Mouse (Mus musculus) MEL (cell line): ENCODE results near the gene Sap25. TPM values are rescaled to one million over a fixed set of nuclear protein-coding genes. Genes with fewer than 3 reads are reported as not detected.

Experiments
- DNase-seq: peaks from one replicate; pipeline ENCODE4 v3.0.0; 2011; ENCODE audit warnings: low read depth, low spot score
- H3K27ac ChIP-seq: 2 replicates; pipeline ENCODE4 v1.5.1; 2012; ENCODE audit warnings: low read depth, mild to moderate bottlenecking, control low read depth, low read length, moderate library complexity; ENCODE audit not compliant: control insufficient read depth
- H3K27me3 ChIP-seq, 2 experiments: fragments of 150-350 bp in 1 of 2; sonication (generic) in 1 of 2; 2 replicates each; pipeline ENCODE4 v1.6.1; 2012; ENCODE audit warnings: low read length in 2 of 2, mild to moderate bottlenecking in 2 of 2, improper control_type of control experiment in 1 of 2, moderate library complexity in 1 of 2; ENCODE audit not compliant: insufficient read depth in 2 of 2, control insufficient read depth in 1 of 2
- H3K36me3 ChIP-seq, 2 experiments: 2 replicates each; pipeline ENCODE4 v1.6.1; 2012 to 2014; ENCODE audit warnings: low read length in 2 of 2, improper control_type of control experiment in 1 of 2, inconsistent platforms in 1 of 2, mild to moderate bottlenecking in 1 of 2; ENCODE audit not compliant: insufficient read depth in 2 of 2, control insufficient read depth in 1 of 2
- H3K4me1 ChIP-seq, 2 experiments: fragments of 150-350 bp in 1 of 2; sonication (generic) in 1 of 2; 2 replicates each; pipeline ENCODE4 v1.6.1; 2012; ENCODE audit warnings: low read length in 2 of 2, improper control_type of control experiment in 1 of 2, mild to moderate bottlenecking in 1 of 2; ENCODE audit not compliant: insufficient read depth in 2 of 2, control insufficient read depth in 1 of 2
- H3K4me3 ChIP-seq, 2 experiments: fragments of 150-350 bp in 1 of 2; sonication (generic) in 1 of 2; 2 replicates each; pipeline ENCODE4 v1.5.1; 2012; ENCODE audit warnings: low read depth in 2 of 2, low read length in 2 of 2, mild to moderate bottlenecking in 2 of 2, moderate library complexity in 2 of 2, control low read depth in 1 of 2, improper control_type of control experiment in 1 of 2; ENCODE audit not compliant: control insufficient read depth in 1 of 2, insufficient read depth in 1 of 2
- H3K79me2 ChIP-seq: 2 replicates; pipeline ENCODE4 v1.6.1; 2012; ENCODE audit warnings: mild to moderate bottlenecking, low read length, moderate library complexity; ENCODE audit not compliant: control insufficient read depth, poor library complexity, insufficient read depth
- H3K9ac ChIP-seq: 2 replicates; pipeline ENCODE4 v1.6.1; 2012; ENCODE audit warnings: low read depth, mild to moderate bottlenecking, control low read depth, low read length, moderate library complexity; ENCODE audit not compliant: control insufficient read depth, poor library complexity, severe bottlenecking
- H3K9me3 ChIP-seq: fragments of 150-350 bp; sonication (generic); replicated peaks from 2 replicates; pipeline ENCODE4 v1.6.1; 2012; ENCODE audit warnings: mild to moderate bottlenecking, low read length, improper control_type of control experiment, moderate library complexity; ENCODE audit not compliant: insufficient read depth
- BHLHE40 ChIP-seq: IDR thresholded peaks from 2 replicates; pipeline ENCODE4 v1.6.1; 2012; ENCODE audit warnings: low read depth, mild to moderate bottlenecking, inconsistent platforms, low read length, improper control_type of control experiment, borderline replicate concordance
- CHD1 ChIP-seq: IDR thresholded peaks from 2 replicates; pipeline ENCODE4 v1.6.1; 2012; ENCODE audit warnings: low read depth, mild to moderate bottlenecking, inconsistent platforms, low read length, improper control_type of control experiment
- ELF1 ChIP-seq: IDR thresholded peaks from 2 replicates; pipeline ENCODE4 v1.6.1; 2014; ENCODE audit warnings: low read depth, mild to moderate bottlenecking, inconsistent platforms, low read length, improper control_type of control experiment, moderate library complexity
- EP300 ChIP-seq, 2 experiments: IDR thresholded peaks; 2 replicates each; pipeline ENCODE4 v1.6.1; 2011; ENCODE audit warnings: improper control_type of control experiment in 2 of 2, low read length in 2 of 2, low read depth in 1 of 2, mild to moderate bottlenecking in 1 of 2
- ETS1 ChIP-seq: IDR thresholded peaks from 2 replicates; pipeline ENCODE4 v1.6.1; 2012; ENCODE audit warnings: low read depth, mild to moderate bottlenecking, inconsistent platforms, low read length, improper control_type of control experiment, moderate library complexity
- GABPA ChIP-seq: IDR thresholded peaks from 2 replicates; pipeline ENCODE4 v1.6.1; 2012; ENCODE audit warnings: low read depth, mild to moderate bottlenecking, inconsistent platforms, low read length, improper control_type of control experiment, moderate library complexity
- GATA1 ChIP-seq: IDR thresholded peaks from 2 replicates; pipeline ENCODE4 v1.6.1; 2011; ENCODE audit warnings: low read depth, low read length, improper control_type of control experiment
- HCFC1 ChIP-seq: IDR thresholded peaks from 2 replicates; pipeline ENCODE4 v1.6.1; 2012; ENCODE audit warnings: low read depth, mild to moderate bottlenecking, inconsistent platforms, low read length, improper control_type of control experiment, moderate library complexity
- MAFK ChIP-seq: IDR thresholded peaks from 2 replicates; pipeline ENCODE4 v1.6.1; 2011; ENCODE audit warnings: low read depth, mild to moderate bottlenecking, low read length, improper control_type of control experiment, borderline replicate concordance
- MAX ChIP-seq: IDR thresholded peaks from 2 replicates; pipeline ENCODE4 v1.6.1; 2011; ENCODE audit warnings: low read length, improper control_type of control experiment
- MAZ ChIP-seq: IDR thresholded peaks from 2 replicates; pipeline ENCODE4 v1.6.1; 2012; ENCODE audit warnings: low read depth, mild to moderate bottlenecking, inconsistent platforms, low read length, improper control_type of control experiment
- MEF2A ChIP-seq: IDR thresholded peaks from 2 replicates; pipeline ENCODE4 v1.6.1; 2014; ENCODE audit warnings: low read depth, mild to moderate bottlenecking, inconsistent platforms, low read length, improper control_type of control experiment; ENCODE audit not compliant: poor library complexity, insufficient replicate concordance, severe bottlenecking; ENCODE audit errors: extremely low read depth
- MXI1 ChIP-seq: IDR thresholded peaks from 2 replicates; pipeline ENCODE4 v1.6.1; 2011; ENCODE audit warnings: mild to moderate bottlenecking, low read depth, low read length, improper control_type of control experiment
- MYC ChIP-seq: IDR thresholded peaks from 2 replicates; pipeline ENCODE4 v1.6.1; 2011; ENCODE audit warnings: low read depth, mild to moderate bottlenecking, low read length, improper control_type of control experiment, moderate library complexity
- POLR2AphosphoS2 ChIP-seq: IDR thresholded peaks from 2 replicates; pipeline ENCODE4 v1.6.1; 2011; ENCODE audit warnings: low read length, improper control_type of control experiment
- POLR2AphosphoS5 ChIP-seq: IDR thresholded peaks from 2 replicates; pipeline ENCODE4 v1.6.1; 2012; ENCODE audit warnings: low read depth, borderline replicate concordance, mild to moderate bottlenecking, inconsistent platforms, low read length, moderate library complexity, mixed read lengths
- RAD21 ChIP-seq: IDR thresholded peaks from 2 replicates; pipeline ENCODE4 v1.6.1; 2011; ENCODE audit warnings: mild to moderate bottlenecking, low read depth, low read length, improper control_type of control experiment
- RCOR1 ChIP-seq: IDR thresholded peaks from 2 replicates; pipeline ENCODE4 v1.6.1; 2012; ENCODE audit warnings: low read depth, mild to moderate bottlenecking, inconsistent platforms, low read length, improper control_type of control experiment
- SMC3 ChIP-seq: IDR thresholded peaks from 2 replicates; pipeline ENCODE4 v1.6.1; 2011; ENCODE audit warnings: low read depth, low read length, improper control_type of control experiment
- TAL1 ChIP-seq: IDR thresholded peaks from 2 replicates; pipeline ENCODE4 v1.6.1; 2012; ENCODE audit warnings: mild to moderate bottlenecking, inconsistent platforms, low read length, moderate library complexity, mixed read lengths
- TBP ChIP-seq: IDR thresholded peaks from 2 replicates; pipeline ENCODE4 v1.8.0; 2011; ENCODE audit warnings: low read depth, low read length, improper control_type of control experiment
- USF1 ChIP-seq: IDR thresholded peaks from 2 replicates; pipeline ENCODE4 v1.6.1; 2014; ENCODE audit warnings: low read depth, mild to moderate bottlenecking, inconsistent platforms, low read length, improper control_type of control experiment, moderate library complexity
- ZC3H11A ChIP-seq: IDR thresholded peaks from 2 replicates; pipeline ENCODE4 v1.6.1; 2012; ENCODE audit warnings: low read depth, mild to moderate bottlenecking, inconsistent platforms, low read length, improper control_type of control experiment
- ZKSCAN1 ChIP-seq: IDR thresholded peaks from 2 replicates; pipeline ENCODE4 v1.6.1; 2012; ENCODE audit warnings: low read depth, mild to moderate bottlenecking, inconsistent platforms, low read length, improper control_type of control experiment, moderate library complexity
- ZNF384 ChIP-seq: IDR thresholded peaks from 2 replicates; pipeline ENCODE4 v1.6.1; 2012; ENCODE audit warnings: low read depth, mild to moderate bottlenecking, inconsistent platforms, low read length, improper control_type of control experiment
- polyA plus RNA-seq, 2 experiments: library from polyadenylated mRNA; stranded (reverse) in 1 of 2; unstranded in 1 of 2; fragments of >175 nt in 1 of 2; fragments of >200 nt in 1 of 2; gene quantifications; 2 replicates each; pipeline versions ENCODE4 v1.2.1 to v1.2.4; 2012; ENCODE audit warnings: low replicate concordance in 2 of 2, low read depth in 1 of 2; ENCODE audit not compliant: insufficient read length in 2 of 2, insufficient read depth in 1 of 2, missing spikeins in 1 of 2
- total RNA-seq: library from RNA; depleted of rRNA; stranded (reverse); fragments of 300-350 nt; gene quantifications from 2 replicates; pipeline ENCODE4 v1.2.3, GENCODE M21; 2012

Sap25 gene
- total and polyA plus RNA-seq, 3 experiments: 1.9 to 22.7 TPM; not detected in 1

DNA sequence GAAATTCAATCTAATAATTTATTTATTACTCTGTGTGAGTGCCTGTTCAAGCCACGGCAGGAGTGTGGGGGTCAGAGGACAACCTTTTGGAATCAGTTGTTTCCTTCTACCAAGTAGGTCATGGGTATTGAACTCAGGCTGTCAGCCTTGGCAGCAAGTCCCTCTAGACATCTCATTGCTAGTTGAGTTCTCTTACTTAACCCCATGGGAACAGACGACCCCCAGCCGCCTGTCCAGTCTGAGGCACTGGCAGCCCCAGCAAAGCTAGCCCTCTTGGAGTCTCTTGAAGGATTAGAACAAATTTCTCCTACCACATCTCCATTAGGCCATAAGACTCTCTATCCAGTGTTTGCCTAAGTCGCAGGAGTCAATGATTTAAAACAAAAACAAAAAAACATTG lies 38.6 kb downstream of the Sap25 start:
- no peak overlapping the region for H3K9ac ChIP-seq
- no peak overlapping the region for H3K27ac ChIP-seq
- H3K79me2 ChIP-seq: peaks cover 63% of the 10 kb centered on the region
- H3K4me1 ChIP-seq: peaks cover 3 to 12% of the 10 kb centered on the region in 2 experiments; a peak in 2 of 4 replicates
- H3K9me3 ChIP-seq: no peaks in the 10 kb centered on the region
- DNase-seq: no peak
- H3K4me3 ChIP-seq: no peak overlapping the region
- TF ChIP-seq ETS1: no peak
- no peak for TF ChIP-seq ELF1
- TF ChIP-seq MAX: no peak
- no peak for TF ChIP-seq CHD1
- TF ChIP-seq ZNF384: no peak
- TF ChIP-seq BHLHE40: no peak
- no peak for TF ChIP-seq ZKSCAN1
- no peak for TF ChIP-seq POLR2AphosphoS5
- no peak for TF ChIP-seq EP300 (IDR thresholded peaks at IDR 0.05; ENCODE audit: low read depth in 1 of 2, low read length in 2 of 2)
- no peak for TF ChIP-seq ZC3H11A
- TF ChIP-seq SMC3: no peak
- no peak for TF ChIP-seq HCFC1
- no peak for TF ChIP-seq RCOR1
- no peak for TF ChIP-seq RAD21
- no peak for TF ChIP-seq GABPA
- H3K27me3 ChIP-seq: no peaks in the 10 kb centered on the region
- peaks cover 2 to 20% of the 10 kb centered on the region in 2 experiments for H3K36me3 ChIP-seq

DNA sequence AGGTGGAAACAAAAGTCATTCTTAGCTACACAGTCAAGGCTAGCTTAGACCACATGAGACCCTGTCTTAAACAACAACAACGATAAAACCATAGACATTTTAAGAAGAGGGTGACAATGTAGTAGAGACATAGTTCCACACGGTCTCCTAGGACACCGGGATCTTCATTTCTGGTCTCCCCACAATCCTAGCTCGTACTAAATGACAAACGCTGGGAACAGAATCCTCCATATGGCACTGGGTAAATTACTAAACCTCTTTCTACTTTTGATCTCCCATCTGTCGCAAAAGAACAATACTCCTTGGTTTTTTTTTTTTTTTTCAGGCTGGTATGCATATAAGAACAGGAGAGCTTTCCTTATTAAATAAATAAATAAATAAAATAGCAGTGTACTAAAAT lies 41.4 kb downstream of the Sap25 start:
- no peaks in the 10 kb centered on the region for H3K27me3 ChIP-seq
- no peak for DNase-seq
- H3K27ac ChIP-seq: no peak overlapping the region
- peak overlapping the region; percentile 83; the same call in 1 of the 2 replicates for H3K9ac ChIP-seq
- H3K4me3 ChIP-seq: peak overlapping the region in 1 of 2 experiments; percentile 63; a peak in 2 of 4 replicates
- no peaks in the 10 kb centered on the region for H3K9me3 ChIP-seq
- no peak for TF ChIP-seq BHLHE40
- no peak for TF ChIP-seq EP300 (IDR thresholded peaks at IDR 0.05; ENCODE audit: low read depth in 1 of 2, low read length in 2 of 2)
- no peak for TF ChIP-seq TAL1
- TF ChIP-seq MEF2A: no peak
- TF ChIP-seq MXI1: no peak
- TF ChIP-seq MAZ: no peak
- no peak for TF ChIP-seq USF1
- TF ChIP-seq POLR2AphosphoS2: no peak
- no peak for TF ChIP-seq TBP
- no peak for TF ChIP-seq ETS1
- no peak for TF ChIP-seq MAFK
- TF ChIP-seq GATA1: no peak
- no peak for TF ChIP-seq POLR2AphosphoS5
- no peak for TF ChIP-seq ELF1
- no peak for TF ChIP-seq MYC
- TF ChIP-seq RCOR1: no peak
- peaks cover 0 to 37% of the 10 kb centered on the region in 2 experiments; a peak in 3 of 4 replicates for H3K36me3 ChIP-seq
- H3K79me2 ChIP-seq: peaks cover 51% of the 10 kb centered on the region
- peaks cover 8 to 32% of the 10 kb centered on the region in 2 experiments; a peak in 3 of 4 replicates for H3K4me1 ChIP-seq
